Mouse (Mus musculus) adrenal gland, postnatal 14 days (tissue): ENCODE measurements around the gene Per1. TPM values are rescaled to one million over a fixed set of nuclear protein-coding genes. Genes with fewer than 3 reads are reported as not detected.
A peak's percentile ranks its signal among the peaks of the same experiment; 100 is the strongest.
"Not testable (repeated sequence)": the region's sequence is repeated elsewhere in the genome, so short reads cannot be mapped to it uniquely, and the experiment has no call there.

Source experiments
- DNase-seq: peaks from one replicate; pipeline ENCODE4 v3.0.0; 2021; ENCODE audit warnings: mixed read lengths
- total RNA-seq: library from RNA; stranded (reverse); gene quantifications from 2 replicates; pipeline ENCODE4 v1.2.3, GENCODE M21; 2021

Gene Per1
- total RNA-seq, 1 experiment from 2014 or later: 116 TPM

- DNase-seq: peak; percentile 15
Observed at GRCm38 (mm10) chr11:69080855-69081222, 14.2 kb upstream of the Per1 start.

GRCm38 (mm10) chr11:69081613-69082012 is 13.4 kb upstream of the Per1 start:
- peak; percentile 2 for DNase-seq

- peak; percentile 2 for DNase-seq
Observed at GRCm38 (mm10) chr11:69085608-69086007, 9.4 kb upstream of the Per1 start.

GRCm38 (mm10) chr11:69086390-69086789 is 8.6 kb upstream of the Per1 start:
- DNase-seq: peak; percentile 7

- DNase-seq: peak; percentile 49
Observed at GRCm38 (mm10) chr11:69087082-69087481, 7.9 kb upstream of the Per1 start.

- peak; percentile 2 for DNase-seq
Observed at GRCm38 (mm10) chr11:69087597-69087996, 7.4 kb upstream of the Per1 start.

- peak; percentile 95 for DNase-seq
Observed at GRCm38 (mm10) chr11:69088103-69088855, 6.7 kb upstream of the Per1 start, which contains the start of gene Vamp2. Gene Vamp2, plus strand, starts transcription at chr11:69088490.

- DNase-seq: peak; percentile 16
Observed at GRCm38 (mm10) chr11:69088856-69089615, 6.0 kb upstream of the Per1 start.

- peak; percentile 70 for DNase-seq
Observed at GRCm38 (mm10) chr11:69089616-69090290, 5.3 kb upstream of the Per1 start.

- DNase-seq: peak; percentile 2
Observed at GRCm38 (mm10) chr11:69090367-69090766, 4.7 kb upstream of the Per1 start.

- no peak for DNase-seq
Observed at GRCm38 (mm10) chr11:69091566-69092385, 3.2 kb upstream of the Per1 start.

GRCm38 (mm10) chr11:69092386-69092751 is 2.6 kb upstream of the Per1 start:
- DNase-seq: peak; percentile 92

- peak; percentile 27 for DNase-seq
Observed at GRCm38 (mm10) chr11:69092871-69093270, 2.1 kb upstream of the Per1 start.

- not testable (repeated sequence) for DNase-seq
Observed at GRCm38 (mm10) chr11:69093856-69094255, 1.2 kb upstream of the Per1 start.

- peak; percentile 66 for DNase-seq
Observed at GRCm38 (mm10) chr11:69095511-69096231, 654 bp downstream of the Per1 start.

GRCm38 (mm10) chr11:69096360-69096986 is 1.5 kb downstream of the Per1 start:
- peak; percentile 20 for DNase-seq

GRCm38 (mm10) chr11:69096987-69097900 is 2.2 kb downstream of the Per1 start:
- DNase-seq: peak; percentile 100

- peak; percentile 30 for DNase-seq
Observed at GRCm38 (mm10) chr11:69098039-69098761, 3.2 kb downstream of the Per1 start.

- DNase-seq: peak; percentile 99
Observed at GRCm38 (mm10) chr11:69098762-69099091, 3.7 kb downstream of the Per1 start.
